Mouse (Mus musculus) G1E (cell line): Measurements from ENCODE around the gene Col15a1. TPM values are rescaled to one million over a fixed set of nuclear protein-coding genes. Genes with fewer than 3 reads are reported as not detected.

Source experiments
- ATAC-seq: 2 replicates; pipeline ENCODE4 v1.8.0; 2016; ENCODE audit warnings: mild to moderate bottlenecking; ENCODE audit not compliant: insufficient number of reproducible peaks, poor library complexity, low FRiP score, severe bottlenecking; ENCODE audit errors: extremely low read depth
- DNase-seq: peaks from one replicate; pipeline ENCODE4 v3.0.0; 2012; ENCODE audit warnings: low spot score
- H3K27me3 ChIP-seq: 2 replicates; pipeline ENCODE4 v1.6.1; 2012; ENCODE audit warnings: mild to moderate bottlenecking, low read length, inconsistent platforms; ENCODE audit not compliant: insufficient read depth
- H3K36me3 ChIP-seq: replicated peaks from 2 replicates; pipeline ENCODE3; 2012; ENCODE audit warnings: mild to moderate bottlenecking, inconsistent platforms
- H3K4me1 ChIP-seq: 2 replicates; pipeline ENCODE4 v1.6.1; 2012; ENCODE audit warnings: low read depth, low read length, inconsistent platforms, mixed read lengths; ENCODE audit not compliant: insufficient read depth
- H3K4me3 ChIP-seq: 2 replicates; pipeline ENCODE4 v1.5.1; 2012; ENCODE audit warnings: low read depth, mild to moderate bottlenecking, inconsistent platforms, low read length, moderate library complexity, mixed read lengths
- H3K9me3 ChIP-seq: replicated peaks from 2 replicates; pipeline ENCODE4 v1.6.1; 2012; ENCODE audit warnings: inconsistent platforms
- CTCF ChIP-seq: IDR thresholded peaks from 2 replicates; pipeline ENCODE4 v1.5.1; 2012; ENCODE audit warnings: low read depth, low read length, inconsistent platforms, mixed read lengths
- GATA1 ChIP-seq: IDR thresholded peaks from 2 replicates; pipeline ENCODE4 v1.6.1; 2012; ENCODE audit warnings: borderline replicate concordance, low read length, inconsistent platforms, mixed read lengths
- GATA2 ChIP-seq: IDR thresholded peaks from 2 replicates; pipeline ENCODE4 v1.6.1; 2012; ENCODE audit warnings: low read depth, low read length, inconsistent platforms, borderline replicate concordance
- POLR2AphosphoS5 ChIP-seq: IDR thresholded peaks from 2 replicates; pipeline ENCODE4 v1.6.1; 2012; ENCODE audit warnings: low read depth, low read length, inconsistent platforms; ENCODE audit not compliant: insufficient replicate concordance
- TAL1 ChIP-seq: conservative IDR thresholded peaks from 2 replicates; pipeline ENCODE4 v1.6.1; 2012; ENCODE audit warnings: low read depth, low read length, inconsistent platforms, mixed read lengths
- polyA plus RNA-seq: library from polyadenylated mRNA; stranded (reverse); fragments of >175 nt; gene quantifications from 2 replicates; pipeline ENCODE4 v1.2.3, GENCODE M21; 2012
- total RNA-seq, 2 experiments: library from RNA; stranded (forward) in 1 of 2; stranded (reverse) in 1 of 2; fragments of 200-1000 nt in 1 of 2; fragments of >200 nt in 1 of 2; fragmentation: Nextera tagmentation in 1 of 2; gene quantifications; 2 replicates each; pipeline ENCODE4 v1.2.3; 2014 to 2017

The Col15a1 gene
- total and polyA plus RNA-seq, 3 experiments = 0.22 TPM; not detected in 2

DNA sequence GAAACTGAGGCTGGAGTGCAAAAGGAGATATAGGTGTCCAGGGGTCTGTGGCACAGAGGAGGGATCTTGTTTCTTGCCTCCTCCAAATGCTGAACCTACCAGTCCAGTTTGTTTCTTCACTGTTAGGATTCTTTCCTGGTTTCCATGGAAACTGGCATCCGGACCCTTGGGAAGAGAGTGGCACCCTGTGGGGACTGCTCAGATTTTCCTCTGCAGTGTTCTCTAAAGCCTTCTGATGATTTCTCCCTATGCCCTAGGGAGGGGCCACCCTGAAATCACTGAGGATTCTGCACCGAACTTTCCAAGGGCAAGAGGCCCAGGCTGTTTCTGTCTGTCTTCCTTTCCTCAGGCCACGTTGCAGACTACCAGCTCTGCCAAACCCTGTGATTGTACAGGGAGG is 27.4 kb downstream of the Col15a1 start:
- ATAC-seq (no peak), DNase-seq (no peak)

GRCm38 (mm10) chr4:47236104-47236503 is 28.1 kb downstream of the Col15a1 start:
- H3K27me3 ChIP-seq = no peaks in the 10 kb centered on the region
- H3K4me3 ChIP-seq = no peak overlapping the region
- H3K9me3 ChIP-seq = peaks cover 61% of the 10 kb centered on the region
- ATAC-seq (no peak), DNase-seq (no peak)
- no peak for TF ChIP-seq TAL1
- TF ChIP-seq GATA2 = no peak
- no peak for TF ChIP-seq POLR2AphosphoS5
- TF ChIP-seq CTCF = no peak
- TF ChIP-seq GATA1 = no peak
- no peaks in the 10 kb centered on the region for H3K36me3 ChIP-seq
- H3K4me1 ChIP-seq = no peaks in the 10 kb centered on the region

More for the DNA sequence above, 27.4 kb downstream of the Col15a1 start:
- H3K36me3 ChIP-seq = no peaks in the 10 kb centered on the region
- H3K4me1 ChIP-seq = no peaks in the 10 kb centered on the region
- no peak overlapping the region for H3K4me3 ChIP-seq
- H3K27me3 ChIP-seq = no peaks in the 10 kb centered on the region
- H3K9me3 ChIP-seq = peaks cover 65% of the 10 kb centered on the region
- TF ChIP-seq GATA1 (no peak), TAL1 (no peak), POLR2AphosphoS5 (no peak), CTCF (no peak), GATA2 (no peak)

DNA sequence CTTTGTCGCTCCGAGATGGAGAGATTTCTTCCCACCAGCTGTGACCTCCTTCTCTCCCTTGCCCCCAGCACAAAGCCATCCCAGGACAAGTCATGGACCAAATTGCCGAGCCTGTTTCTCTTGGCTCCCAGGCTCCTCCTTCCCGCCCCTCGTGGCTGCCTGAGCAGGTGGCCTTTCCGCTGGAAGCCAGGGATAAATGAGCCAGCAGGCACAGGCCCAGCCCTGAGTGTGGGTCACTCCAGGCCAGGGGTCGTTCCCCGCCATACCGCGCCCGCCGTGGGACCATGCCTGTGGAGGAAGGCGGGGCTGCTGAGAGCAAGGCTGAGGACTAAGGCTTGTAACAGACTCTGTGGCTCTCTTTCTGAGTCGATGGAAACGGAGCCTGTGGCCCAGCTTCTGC is 29.3 kb downstream of the Col15a1 start:
- DNase-seq (no peak), ATAC-seq (no peak)
- no peak for TF ChIP-seq CTCF
- no peak for TF ChIP-seq POLR2AphosphoS5
- no peak for TF ChIP-seq GATA2
- TF ChIP-seq GATA1 = no peak
- no peak for TF ChIP-seq TAL1
- Histone ChIP-seq H3K4me1 (no peaks in the 10 kb centered on the region), H3K36me3 (no peaks in the 10 kb centered on the region), H3K27me3 (no peaks in the 10 kb centered on the region), H3K4me3 (no peak overlapping the region), H3K9me3 (peaks cover 55% of the 10 kb centered on the region)

- H3K36me3 ChIP-seq = no peaks in the 10 kb centered on the region
- DNase-seq (no peak), ATAC-seq (no peak)
- H3K4me1 ChIP-seq = no peaks in the 10 kb centered on the region
- H3K27me3 ChIP-seq = no peaks in the 10 kb centered on the region
- H3K4me3 ChIP-seq = no peak overlapping the region
- no peak for TF ChIP-seq GATA2
- TF ChIP-seq CTCF = no peak
- no peak for TF ChIP-seq GATA1
- no peak for TF ChIP-seq TAL1
- no peak for TF ChIP-seq POLR2AphosphoS5
- peaks cover 47% of the 10 kb centered on the region for H3K9me3 ChIP-seq
Observed at GRCm38 (mm10) chr4:47239114-47239513, 31.2 kb downstream of the Col15a1 start.

DNA sequence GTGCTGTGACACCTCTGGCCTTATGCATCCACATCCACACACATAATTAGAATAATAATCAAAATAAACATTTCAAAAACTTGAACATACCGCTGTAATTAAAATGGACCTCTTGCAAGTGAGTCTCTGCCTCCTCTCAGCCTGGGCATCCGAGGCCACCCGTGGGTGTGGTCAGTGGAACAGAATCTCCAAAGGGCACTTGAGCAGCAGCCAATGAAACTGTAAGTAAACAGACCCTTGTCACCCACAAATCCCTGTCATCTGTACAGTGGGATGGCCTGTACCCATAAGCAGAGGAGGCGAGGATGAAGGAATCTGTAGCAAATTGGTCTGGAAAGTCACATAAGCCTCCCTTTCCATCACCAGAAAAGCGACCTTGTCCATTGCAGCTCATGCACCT is 32.9 kb downstream of the Col15a1 start:
- DNase-seq (no peak), ATAC-seq (no peak)
- TF ChIP-seq POLR2AphosphoS5 (no peak), CTCF (no peak), TAL1 (no peak), GATA1 (no peak), GATA2 (no peak)
- Histone ChIP-seq H3K36me3 (no peaks in the 10 kb centered on the region), H3K4me1 (no peaks in the 10 kb centered on the region), H3K9me3 (peaks cover 47% of the 10 kb centered on the region), H3K4me3 (no peak overlapping the region), H3K27me3 (no peaks in the 10 kb centered on the region)

DNA sequence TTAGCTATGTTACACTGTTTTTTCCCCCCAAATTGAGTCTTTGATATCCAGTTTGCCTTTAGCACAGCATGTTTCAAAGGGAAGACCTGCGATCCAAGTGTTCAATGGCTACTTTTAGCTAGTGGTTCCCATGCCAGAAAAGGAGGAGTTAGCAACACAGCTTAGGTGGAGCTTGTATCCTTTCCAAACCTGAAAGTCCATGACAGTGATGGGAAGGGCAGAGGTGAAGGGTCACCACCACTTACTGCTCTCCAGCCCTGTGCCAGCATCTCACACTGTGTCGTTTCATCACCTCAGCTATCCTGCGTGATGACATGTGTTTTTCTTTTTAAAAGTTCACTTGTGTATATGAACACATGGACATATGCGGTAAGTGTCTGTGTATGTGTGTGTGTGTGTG is 34.2 kb downstream of the Col15a1 start:
- DNase-seq (no peak), ATAC-seq (no peak)
- Histone ChIP-seq H3K27me3 (no peaks in the 10 kb centered on the region), H3K36me3 (no peaks in the 10 kb centered on the region), H3K9me3 (peaks cover 51% of the 10 kb centered on the region), H3K4me1 (no peaks in the 10 kb centered on the region), H3K4me3 (no peak overlapping the region)
- TF ChIP-seq POLR2AphosphoS5 (no peak), TAL1 (no peak), GATA1 (no peak), CTCF (no peak), GATA2 (no peak)

DNA sequence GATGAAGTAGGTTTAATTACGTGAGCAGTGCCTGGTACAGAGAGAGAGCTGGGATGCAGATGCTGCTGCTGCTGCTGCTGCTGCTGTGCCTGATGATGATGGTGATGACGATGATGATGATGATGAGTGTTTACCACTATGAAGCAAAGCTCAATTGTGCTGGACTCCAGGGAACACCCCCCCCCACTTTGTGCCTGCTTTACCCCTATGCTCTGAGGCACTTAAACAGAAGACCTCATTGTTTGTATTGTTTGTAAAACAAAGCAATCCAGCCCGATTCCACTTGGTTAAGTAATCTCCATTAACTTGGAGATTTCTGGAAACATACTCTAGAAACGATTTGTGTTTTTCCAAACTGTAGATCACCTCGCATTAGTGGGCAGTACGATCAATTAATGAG is 36.7 kb downstream of the Col15a1 start:
- Histone ChIP-seq H3K4me1 (no peaks in the 10 kb centered on the region), H3K36me3 (no peaks in the 10 kb centered on the region), H3K27me3 (no peaks in the 10 kb centered on the region), H3K9me3 (peaks cover 63% of the 10 kb centered on the region), H3K4me3 (no peak overlapping the region)
- ATAC-seq (no peak), DNase-seq (no peak)
- TF ChIP-seq TAL1 = no peak
- no peak for TF ChIP-seq GATA1
- TF ChIP-seq POLR2AphosphoS5 = no peak
- TF ChIP-seq CTCF = no peak
- no peak for TF ChIP-seq GATA2
